Mouse (Mus musculus) kidney, postnatal 10 days (tissue): ENCODE data around the gene Polr3gl.

Experiments
- DNase-seq: peaks from one replicate; pipeline ENCODE4 v3.0.0; 2021; ENCODE audit warnings: mixed read lengths

Gene Polr3gl

GRCm38 (mm10) chr3:96571336-96571735 lies 22.6 kb downstream of the Polr3gl start:
- no peak for DNase-seq

GRCm38 (mm10) chr3:96570643-96571042 lies 23.3 kb downstream of the Polr3gl start:
- no peak for DNase-seq

- no peak for DNase-seq
Observed at GRCm38 (mm10) chr3:96569966-96570605, 23.9 kb downstream of the Polr3gl start.

GRCm38 (mm10) chr3:96569506-96569905 lies 24.5 kb downstream of the Polr3gl start:
- no peak for DNase-seq

- peak; percentile 38 for DNase-seq
Observed at GRCm38 (mm10) chr3:96568605-96569004, 25.4 kb downstream of the Polr3gl start.

GRCm38 (mm10) chr3:96566661-96567450 lies 27.1 kb downstream of the Polr3gl start:
- no peak for DNase-seq

GRCm38 (mm10) chr3:96565105-96565504 lies 28.9 kb downstream of the Polr3gl start:
- no peak for DNase-seq

GRCm38 (mm10) chr3:96564633-96565032 lies 29.3 kb downstream of the Polr3gl start:
- DNase-seq, result peak; percentile 65

- peak; percentile 55 for DNase-seq
Observed at GRCm38 (mm10) chr3:96563911-96564632, 29.9 kb downstream of the Polr3gl start.

- no peak for DNase-seq
Observed at GRCm38 (mm10) chr3:96563267-96563666, 30.7 kb downstream of the Polr3gl start.

- peak; percentile 48 for DNase-seq
Observed at GRCm38 (mm10) chr3:96561946-96562681, 31.9 kb downstream of the Polr3gl start.

GRCm38 (mm10) chr3:96560881-96561668 lies 32.9 kb downstream of the Polr3gl start:
- DNase-seq, result peak; percentile 36

- peak; percentile 45 for DNase-seq
Observed at GRCm38 (mm10) chr3:96559911-96560850, 33.8 kb downstream of the Polr3gl start.

GRCm38 (mm10) chr3:96559398-96559910 lies 34.5 kb downstream of the Polr3gl start:
- DNase-seq, result peak; percentile 40

GRCm38 (mm10) chr3:96558668-96559196 lies 35.2 kb downstream of the Polr3gl start:
- peak; percentile 9 for DNase-seq

- DNase-seq, result peak; percentile 64
Observed at GRCm38 (mm10) chr3:96558159-96558558, 35.8 kb downstream of the Polr3gl start.

GRCm38 (mm10) chr3:96557694-96558093 lies 36.3 kb downstream of the Polr3gl start, which contains the start of gene Txnip:
Gene Txnip, plus strand, starts transcription at chr3:96557957.
- DNase-seq, result peak; percentile 100

GRCm38 (mm10) chr3:96556651-96557635 lies 37.0 kb downstream of the Polr3gl start:
- DNase-seq, result peak; percentile 44
